Mouse (Mus musculus): ENCODE measurements at regions not wholly inside any gene's neighbourhood (a gene's known extent, or its start where the extent isn't known, plus 50 kb on each side); places are given as distances from the start of the nearest gene placed in this dataset.

- no peak for TF ChIP-seq TBP (conservative IDR thresholded peaks at IDR 0.05; ENCODE audit: low read depth, low read length)
- TF ChIP-seq MAX (IDR thresholded peaks at IDR 0.05; ENCODE audit: low read length), result no peak
- TF ChIP-seq ZKSCAN1 (IDR thresholded peaks at IDR 0.05; ENCODE audit: borderline replicate concordance, low read depth, low read length), result no peak
- no peak for TF ChIP-seq RCOR1 (conservative IDR thresholded peaks at IDR 0.05; ENCODE audit: low read depth, low read length)
- TF ChIP-seq PAX5 (IDR thresholded peaks at IDR 0.05; ENCODE audit: low read length), result no peak
- no peak for TF ChIP-seq EP300 (IDR thresholded peaks at IDR 0.05; ENCODE audit: low read length)
- TF ChIP-seq NRF1 (IDR thresholded peaks at IDR 0.05; ENCODE audit: low read depth, low read length), result no peak
- no peak for TF ChIP-seq MAZ (IDR thresholded peaks at IDR 0.05; ENCODE audit: low read depth, low read length)
- TF ChIP-seq JUN (IDR thresholded peaks at IDR 0.05; ENCODE audit: insufficient read depth, low read depth, low read length), result no peak
- TF ChIP-seq ELF1 (IDR thresholded peaks at IDR 0.05; ENCODE audit: low read depth, low read length), result no peak
- TF ChIP-seq MXI1 (IDR thresholded peaks at IDR 0.05; ENCODE audit: low read depth, low read length), result no peak
- no peak for TF ChIP-seq CHD2 (IDR thresholded peaks at IDR 0.05; ENCODE audit: low read length)
- TF ChIP-seq UBTF (IDR thresholded peaks at IDR 0.05; ENCODE audit: low read depth, low read length), result no peak
- Histone ChIP-seq H3K79me2 (replicated peaks; ENCODE audit: control insufficient read depth, extremely low read depth, insufficient read depth, poor library complexity, severe bottlenecking) (no peaks in the 10 kb centered on the region), H3K27me3 (replicated peaks) (no peaks in the 10 kb centered on the region), H3K4me3 (replicated peaks in 1 of 3; ENCODE audit: low read depth in 2 of 3, low read length in 2 of 3, poor library complexity in 1 of 3) (no peak overlapping the region), H3K9ac (ENCODE audit: insufficient read depth, low read depth) (no peak overlapping the region), H3K4me1 (ENCODE audit: control insufficient read depth in 1 of 2, insufficient read depth in 2 of 2) (no peaks in the 10 kb centered on the region), H3K4me2 (ENCODE audit: insufficient read depth, low read depth, poor library complexity, severe bottlenecking) (no peak overlapping the region), H3K27ac (ENCODE audit: insufficient read depth, low read depth) (no peak overlapping the region), H3K9me3 (replicated peaks; ENCODE audit: low read length) (no peaks in the 10 kb centered on the region), H3K36me3 (replicated peaks in 1 of 2; ENCODE audit: control insufficient read depth in 1 of 2, insufficient read depth in 1 of 2, low read length in 1 of 2) (no peaks in the 10 kb centered on the region)
- dilution Hi-C loops (cut with MboI; ENCODE audit: extremely low pct_ligation_motif_present, extremely low pct_unique_long_range_greater_than_20kb, low sequenced_read_pairs), result no loop called here
- in situ Hi-C loops (cut with MboI; ENCODE audit: low pct_ligation_motif_present, low pct_unique_long_range_greater_than_20kb, low sequenced_read_pairs), result no loop called here
- no peak for DNase-seq (ENCODE audit: extremely low read depth)
Observed at GRCm38 (mm10) chr2:74076774-74077173, 165.6 kb upstream of the Atp5g3 start.

GRCm38 (mm10) chr2:74075566-74075965 lies 164.4 kb upstream of the Atp5g3 start:
- Histone ChIP-seq H3K36me3 (replicated peaks in 1 of 2; ENCODE audit: control insufficient read depth in 1 of 2, insufficient read depth in 1 of 2, low read length in 1 of 2) (no peaks in the 10 kb centered on the region), H3K9ac (ENCODE audit: insufficient read depth, low read depth) (no peak overlapping the region), H3K9me3 (replicated peaks; ENCODE audit: low read length) (no peaks in the 10 kb centered on the region), H3K27me3 (replicated peaks) (no peaks in the 10 kb centered on the region), H3K4me1 (ENCODE audit: control insufficient read depth in 1 of 2, insufficient read depth in 2 of 2) (no peaks in the 10 kb centered on the region), H3K4me2 (ENCODE audit: insufficient read depth, low read depth, poor library complexity, severe bottlenecking) (no peak overlapping the region), H3K4me3 (replicated peaks in 1 of 3; ENCODE audit: low read depth in 2 of 3, low read length in 2 of 3, poor library complexity in 1 of 3) (no peak overlapping the region), H3K27ac (ENCODE audit: insufficient read depth, low read depth) (no peak overlapping the region), H3K79me2 (replicated peaks; ENCODE audit: control insufficient read depth, extremely low read depth, insufficient read depth, poor library complexity, severe bottlenecking) (no peaks in the 10 kb centered on the region)
- DNase-seq (ENCODE audit: extremely low read depth), result no peak
- no peak for TF ChIP-seq IRF4 (IDR thresholded peaks at IDR 0.05; ENCODE audit: low read depth, low read length)
- no peak for TF ChIP-seq MEF2A (IDR thresholded peaks at IDR 0.05; ENCODE audit: borderline replicate concordance, low read depth, low read length)
- dilution Hi-C loops (cut with MboI; ENCODE audit: extremely low pct_ligation_motif_present, extremely low pct_unique_long_range_greater_than_20kb, low sequenced_read_pairs) (no loop called here), in situ Hi-C loops (cut with MboI; ENCODE audit: low pct_ligation_motif_present, low pct_unique_long_range_greater_than_20kb, low sequenced_read_pairs) (no loop called here)

- no peak overlapping the region for H3K27ac ChIP-seq (ENCODE audit: insufficient read depth, low read depth)
- no peak for DNase-seq (ENCODE audit: extremely low read depth)
- no peaks in the 10 kb centered on the region for H3K79me2 ChIP-seq (replicated peaks; ENCODE audit: control insufficient read depth, extremely low read depth, insufficient read depth, poor library complexity, severe bottlenecking)
- no peaks in the 10 kb centered on the region for H3K36me3 ChIP-seq (replicated peaks in 1 of 2; ENCODE audit: control insufficient read depth in 1 of 2, insufficient read depth in 1 of 2, low read length in 1 of 2)
- H3K4me3 ChIP-seq (replicated peaks in 1 of 3; ENCODE audit: low read depth in 2 of 3, low read length in 2 of 3, poor library complexity in 1 of 3), result no peak overlapping the region
- H3K4me1 ChIP-seq (ENCODE audit: control insufficient read depth in 1 of 2, insufficient read depth in 2 of 2), result no peaks in the 10 kb centered on the region
- dilution Hi-C loops (cut with MboI; ENCODE audit: extremely low pct_ligation_motif_present, extremely low pct_unique_long_range_greater_than_20kb, low sequenced_read_pairs) (no loop called here), in situ Hi-C loops (cut with MboI; ENCODE audit: low pct_ligation_motif_present, low pct_unique_long_range_greater_than_20kb, low sequenced_read_pairs) (loop anchor here (25.0 kb wide), 1 partner anchor 189 kb away; no protein-coding TSS in a partner anchor)
- no peaks in the 10 kb centered on the region for H3K27me3 ChIP-seq (replicated peaks)
- no peaks in the 10 kb centered on the region for H3K9me3 ChIP-seq (replicated peaks; ENCODE audit: low read length)
- no peak for TF ChIP-seq TCF12 (IDR thresholded peaks at IDR 0.05; ENCODE audit: low read depth, low read length)
- no peak overlapping the region for H3K4me2 ChIP-seq (ENCODE audit: insufficient read depth, low read depth, poor library complexity, severe bottlenecking)
- no peak overlapping the region for H3K9ac ChIP-seq (ENCODE audit: insufficient read depth, low read depth)
Observed at GRCm38 (mm10) chr2:74073396-74073795, 162.3 kb upstream of the Atp5g3 start.
